17 mouse cellular contexts compared by ENCODE assay signal in the genomic region with DNA sequence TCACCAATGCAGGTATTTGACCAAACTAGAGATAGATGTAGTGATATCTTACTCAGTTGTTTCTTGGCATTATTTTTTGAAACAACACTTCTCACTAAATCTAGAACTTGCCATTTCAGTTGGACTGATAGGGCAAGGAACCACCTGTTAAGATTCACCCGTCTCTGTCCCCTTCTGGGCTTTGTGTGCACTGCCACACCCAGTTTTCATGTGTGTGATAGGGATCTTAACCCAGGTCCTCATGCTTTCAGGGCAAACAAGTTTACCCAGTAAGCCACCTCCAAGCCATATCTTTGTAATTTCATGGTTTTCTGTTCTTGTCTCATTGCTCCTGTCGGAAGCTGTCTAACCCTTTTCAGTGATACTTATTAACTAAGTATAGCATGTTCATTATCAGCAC.
"Had no signal": no experiment of that assay in that cellular context is flagged by ENCODE, and none has a peak within 500 bp of the region (broad histone marks: within the 10 kb centered on the region; RNA-seq: fewer than 3 reads in every experiment).

No protein-coding gene starts in this region.

- H3K9ac ChIP-seq: liver, embryonic 14.5 days; lung, embryonic 14.5 days; midbrain, embryonic 13.5 days; midbrain, embryonic 15.5 days; neural tube, embryonic 13.5 days; neural tube, embryonic 15.5 days had no signal

- H3K27ac ChIP-seq: liver, embryonic 14.5 days; midbrain, embryonic 13.5 days; midbrain, embryonic 15.5 days; neural tube, embryonic 13.5 days; neural tube, embryonic 15.5 days had no signal

- H3K4me2 ChIP-seq: lung, embryonic 14.5 days; midbrain, embryonic 13.5 days; midbrain, embryonic 15.5 days; neural tube, embryonic 13.5 days; neural tube, embryonic 15.5 days had no signal

- DNase-seq: lung, adult 18-20 months; lung, embryonic 14.5 days; lung, postnatal 10 days; lung, postnatal 4 days; retina, postnatal 1 day; right cerebral cortex, adult 18-20 months; right cerebral cortex, postnatal 25 days; right cerebral cortex, postnatal 4 days; spleen, adult 18-20 months; thymus, adult 18-20 months; thymus, postnatal 25 days; thymus, postnatal 4 days had no signal

- H3K36me3 ChIP-seq: midbrain, embryonic 13.5 days; midbrain, embryonic 15.5 days; neural tube, embryonic 13.5 days had no signal

- H3K27me3 ChIP-seq: midbrain, embryonic 13.5 days; midbrain, embryonic 15.5 days; neural tube, embryonic 13.5 days; neural tube, embryonic 15.5 days had no signal

- H3K9me3 ChIP-seq: midbrain, embryonic 13.5 days; midbrain, embryonic 15.5 days; neural tube, embryonic 13.5 days; neural tube, embryonic 15.5 days had no signal

- H3K4me3 ChIP-seq: midbrain, embryonic 13.5 days; midbrain, embryonic 15.5 days; neural tube, embryonic 13.5 days; neural tube, embryonic 15.5 days had no signal

- ATAC-seq: midbrain, embryonic 13.5 days; midbrain, embryonic 15.5 days had no signal
